Mouse (Mus musculus): ENCODE results near the gene Gm3238.
"Not testable (repeated sequence)": the region's sequence is repeated elsewhere in the genome, so short reads cannot be mapped to it uniquely, and the experiment has no call there.

The Gm3238 gene

GRCm38 (mm10) chr10:77741924-77742688 lies 29.0 kb downstream of the Gm3238 start, which contains the start of gene Gm18596:
Gene Gm18596 (minus strand): TSS chr10:77742638.
- DNase-seq = not testable (repeated sequence)

GRCm38 (mm10) chr10:77738929-77739328 lies 32.2 kb downstream of the Gm3238 start:
- DNase-seq = no peak

GRCm38 (mm10) chr10:77735928-77736327 lies 35.2 kb downstream of the Gm3238 start:
- no peak for DNase-seq

GRCm38 (mm10) chr10:77729241-77729640 lies 41.9 kb downstream of the Gm3238 start:
- no peak for DNase-seq

- no peak for DNase-seq
Measured at GRCm38 (mm10) chr10:77728280-77728679, 42.8 kb downstream of the Gm3238 start.

GRCm38 (mm10) chr10:77726186-77726585 lies 44.9 kb downstream of the Gm3238 start, which contains the start of gene Gm10100:
Gene Gm10100 (plus strand): TSS chr10:77726486.
- no peak for DNase-seq

GRCm38 (mm10) chr10:77724855-77725254 lies 46.3 kb downstream of the Gm3238 start:
- DNase-seq = no peak
